Mouse (Mus musculus) ES-Bruce4 (cell line): ENCODE data around the gene Fam76b.

Source experiments
- CTCF ChIP-seq: IDR thresholded peaks from one replicate; pipeline ENCODE4 v1.8.1; 2011; ENCODE audit warnings: low read depth, low read length
- EP300 ChIP-seq: IDR thresholded peaks from 2 replicates; pipeline ENCODE4 v1.6.1; 2011; ENCODE audit warnings: low read depth, low read length; ENCODE audit not compliant: insufficient read depth
- POLR2A ChIP-seq: IDR thresholded peaks from one replicate; pipeline ENCODE4 v1.8.1; 2011; ENCODE audit warnings: low read length; ENCODE audit not compliant: insufficient read depth

DNA sequence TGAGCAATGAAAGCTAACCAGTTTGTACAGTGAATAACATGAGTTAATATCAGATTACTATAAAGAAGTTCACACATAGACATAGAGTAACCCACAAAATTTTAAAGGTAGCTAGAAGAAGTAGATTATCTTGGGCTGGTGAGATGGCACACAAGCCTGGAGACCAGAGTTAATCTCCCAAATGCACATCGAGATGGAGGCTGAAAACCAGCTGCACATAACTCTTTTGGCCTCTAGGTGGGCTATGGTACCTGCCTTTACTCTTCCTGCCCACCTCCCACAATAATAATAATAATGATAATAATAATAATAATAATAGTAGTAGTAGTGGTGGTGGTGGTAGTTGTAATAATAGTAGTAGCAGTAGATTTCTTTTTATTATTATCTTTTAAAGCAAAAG lies 33.2 kb upstream of the Fam76b start:
- TF ChIP-seq CTCF = no peak
- no peak for TF ChIP-seq POLR2A
- no peak for TF ChIP-seq EP300
